Mouse (Mus musculus) ES-Bruce4 (cell line): ENCODE results near the gene Acsl1. TPM values are rescaled to one million over a fixed set of nuclear protein-coding genes. Genes with fewer than 3 reads are reported as not detected.

ENCODE experiments used
- H3K27ac ChIP-seq: 2 replicates; pipeline ENCODE4 v1.5.1; 2012; ENCODE audit warnings: low read length, inconsistent platforms; ENCODE audit not compliant: insufficient read depth
- H3K27me3 ChIP-seq: 2 replicates; pipeline ENCODE4 v1.6.1; 2012; ENCODE audit warnings: mild to moderate bottlenecking, low read length, inconsistent platforms; ENCODE audit not compliant: control insufficient read depth, poor library complexity, insufficient read depth, severe bottlenecking
- H3K36me3 ChIP-seq: 2 replicates; pipeline ENCODE4 v1.6.1; 2012; ENCODE audit warnings: inconsistent platforms, mild to moderate bottlenecking, low read length, moderate library complexity; ENCODE audit not compliant: control insufficient read depth, poor library complexity, insufficient read depth, severe bottlenecking
- H3K4me1 ChIP-seq: one replicate; pipeline ENCODE4 v1.8.1; 2011; ENCODE audit warnings: low read length; ENCODE audit not compliant: control insufficient read depth, insufficient read depth
- H3K4me3 ChIP-seq: 2 replicates; pipeline ENCODE4 v1.5.1; 2011; ENCODE audit warnings: low read depth, mild to moderate bottlenecking, low read length
- H3K9ac ChIP-seq: 2 replicates; pipeline ENCODE4 v1.6.1; 2012; ENCODE audit warnings: low read depth, mild to moderate bottlenecking, inconsistent platforms; ENCODE audit not compliant: poor library complexity, severe bottlenecking
- H3K9me3 ChIP-seq: replicated peaks from 2 replicates; pipeline ENCODE4 v1.6.1; 2012; ENCODE audit warnings: mild to moderate bottlenecking, low read length, inconsistent platforms; ENCODE audit not compliant: control insufficient read depth, poor library complexity, insufficient read depth, severe bottlenecking
- CTCF ChIP-seq: IDR thresholded peaks from one replicate; pipeline ENCODE4 v1.8.1; 2011; ENCODE audit warnings: low read depth, low read length
- EP300 ChIP-seq: IDR thresholded peaks from 2 replicates; pipeline ENCODE4 v1.6.1; 2011; ENCODE audit warnings: low read depth, low read length; ENCODE audit not compliant: insufficient read depth
- POLR2A ChIP-seq: IDR thresholded peaks from one replicate; pipeline ENCODE4 v1.8.1; 2011; ENCODE audit warnings: low read length; ENCODE audit not compliant: insufficient read depth
- polyA plus RNA-seq: library from polyadenylated mRNA; stranded (reverse); fragments of >200 nt; gene quantifications from 2 replicates; pipeline ENCODE4 v1.2.4, GENCODE M21; 2011; ENCODE audit warnings: low read depth; ENCODE audit not compliant: missing spikeins, insufficient read depth, insufficient read length

Acsl1 gene
- polyA plus RNA-seq, 1 experiment, result 18.8 TPM

DNA sequence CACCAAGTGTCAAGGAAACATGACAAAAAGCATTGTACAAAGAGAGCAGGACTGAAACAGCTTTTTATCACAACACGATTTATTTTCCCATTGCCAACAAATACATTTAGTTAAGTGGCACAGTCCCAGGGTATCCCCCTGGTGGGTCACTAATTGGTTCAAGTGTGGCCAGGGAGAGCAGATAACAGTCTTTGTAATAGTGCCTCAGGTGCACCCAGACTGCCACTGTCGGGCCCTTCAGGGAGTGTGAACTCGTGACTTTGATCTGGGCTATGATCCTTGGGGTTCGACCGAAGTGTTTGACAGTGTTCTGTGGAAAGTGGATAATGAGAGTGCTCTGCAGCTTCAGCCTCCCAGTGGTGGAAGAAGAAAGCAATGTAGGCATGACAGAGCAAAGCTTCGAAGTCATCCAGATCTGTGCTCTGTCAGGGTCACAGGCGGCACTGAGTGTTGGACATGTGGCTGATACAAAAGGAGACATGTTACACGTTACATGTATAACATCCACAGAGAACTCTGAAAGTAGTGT lies 21.1 kb upstream of the Acsl1 start:
- TF ChIP-seq POLR2A (no peak), CTCF (no peak), EP300 (no peak)
- Histone ChIP-seq H3K36me3 (no peaks in the 10 kb centered on the region), H3K9ac (no peak overlapping the region), H3K4me1 (peaks cover 6% of the 10 kb centered on the region), H3K27ac (no peak overlapping the region), H3K27me3 (no peaks in the 10 kb centered on the region), H3K4me3 (no peak overlapping the region), H3K9me3 (peaks cover 9% of the 10 kb centered on the region)

DNA sequence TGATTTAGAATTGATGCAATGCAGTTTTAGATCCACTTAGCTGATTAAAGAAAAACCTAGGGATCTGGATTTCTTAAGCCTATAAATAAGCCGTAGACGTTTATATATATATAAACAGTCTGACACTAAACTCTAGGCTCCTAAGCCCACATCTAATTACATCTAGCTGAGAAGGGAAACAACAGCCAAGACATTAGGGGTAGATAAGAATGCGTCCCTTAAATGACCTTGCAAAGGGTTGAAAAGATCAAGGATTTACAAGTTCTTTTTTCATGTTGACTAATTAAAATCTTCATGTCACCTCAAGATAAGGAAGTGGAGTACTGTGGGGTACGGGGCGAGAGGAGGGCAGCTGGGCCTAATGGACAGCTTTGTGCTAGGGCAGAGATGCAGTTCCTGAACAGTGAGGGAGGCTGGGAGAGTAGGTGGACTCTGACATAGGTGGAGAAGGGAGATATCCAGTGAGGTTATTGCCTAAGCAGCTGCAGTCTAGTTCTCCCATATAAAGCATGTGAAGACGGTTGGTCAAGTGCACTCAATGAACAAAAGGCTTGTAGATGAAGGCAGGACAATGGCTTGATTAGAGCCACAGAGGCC lies 12.5 kb upstream of the Acsl1 start:
- peaks cover 16% of the 10 kb centered on the region for H3K9me3 ChIP-seq
- H3K27ac ChIP-seq, result no peak overlapping the region
- no peak overlapping the region for H3K9ac ChIP-seq
- H3K4me3 ChIP-seq, result no peak overlapping the region
- H3K36me3 ChIP-seq, result no peaks in the 10 kb centered on the region
- no peaks in the 10 kb centered on the region for H3K4me1 ChIP-seq
- no peak for TF ChIP-seq EP300
- no peak for TF ChIP-seq POLR2A
- no peak for TF ChIP-seq CTCF
- no peaks in the 10 kb centered on the region for H3K27me3 ChIP-seq

DNA sequence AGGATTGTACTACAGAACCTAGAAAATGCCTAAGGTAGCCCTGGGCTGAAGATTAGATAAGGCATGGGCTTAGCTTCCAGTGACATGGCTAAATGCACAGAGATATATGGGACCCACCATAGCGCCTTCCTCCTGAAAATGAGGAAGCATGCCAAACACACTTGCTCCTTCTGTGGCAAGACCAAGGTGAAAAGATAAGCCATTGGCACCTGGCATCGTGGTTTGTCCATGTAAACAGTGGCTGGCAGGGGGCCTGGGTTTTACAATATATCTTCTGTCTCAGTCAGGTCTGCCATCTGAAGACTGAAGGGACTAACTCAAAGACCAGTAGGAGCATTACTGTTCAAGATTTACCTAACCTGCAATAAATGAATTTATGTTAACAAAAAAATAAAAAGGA lies 2.4 kb upstream of the Acsl1 start:
- Histone ChIP-seq H3K4me3 (no peak overlapping the region), H3K9ac (no peak overlapping the region), H3K27ac (no peak overlapping the region), H3K36me3 (no peaks in the 10 kb centered on the region), H3K27me3 (no peaks in the 10 kb centered on the region), H3K4me1 (no peaks in the 10 kb centered on the region), H3K9me3 (no peaks in the 10 kb centered on the region)
- no peak for TF ChIP-seq CTCF
- TF ChIP-seq EP300, result no peak
- TF ChIP-seq POLR2A, result no peak

DNA sequence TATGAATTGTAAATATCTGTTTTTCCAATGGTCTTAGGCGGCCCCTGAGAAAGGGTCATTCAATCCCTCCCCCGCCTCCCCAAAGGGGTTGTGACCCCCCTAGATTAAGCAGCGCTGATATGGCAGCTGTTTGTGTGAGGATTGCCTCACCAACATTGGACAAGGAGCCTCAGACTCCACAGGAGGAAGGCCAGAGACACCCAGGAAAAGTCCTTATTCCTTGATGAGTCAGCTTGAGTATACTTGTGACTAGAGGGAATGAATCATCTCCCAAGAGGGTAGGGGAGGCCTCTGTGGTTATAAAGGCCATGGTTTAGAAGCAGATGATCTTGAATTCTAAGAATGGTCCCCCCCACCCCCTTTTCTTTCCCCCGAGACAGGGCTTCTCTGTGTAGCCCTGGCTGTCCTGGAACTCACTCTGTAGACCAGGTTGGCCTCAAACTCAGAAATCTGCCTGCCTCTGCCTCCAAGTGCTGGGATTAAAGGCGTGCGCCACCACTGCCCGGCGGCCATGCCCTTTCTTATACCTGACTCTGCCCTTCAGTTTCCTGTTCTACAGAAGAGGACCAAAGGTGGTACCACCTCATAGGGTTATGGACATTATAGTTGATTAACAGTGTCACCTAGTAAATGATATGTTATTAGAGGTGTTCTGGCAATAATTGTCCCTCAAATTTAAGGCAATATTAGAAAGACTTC lies 1.6 kb upstream of the Acsl1 start:
- Histone ChIP-seq H3K4me1 (no peaks in the 10 kb centered on the region), H3K27me3 (no peaks in the 10 kb centered on the region), H3K9ac (no peak overlapping the region), H3K9me3 (no peaks in the 10 kb centered on the region), H3K4me3 (no peak overlapping the region), H3K36me3 (no peaks in the 10 kb centered on the region), H3K27ac (no peak overlapping the region)
- TF ChIP-seq CTCF, result no peak
- TF ChIP-seq EP300, result no peak
- no peak for TF ChIP-seq POLR2A

DNA sequence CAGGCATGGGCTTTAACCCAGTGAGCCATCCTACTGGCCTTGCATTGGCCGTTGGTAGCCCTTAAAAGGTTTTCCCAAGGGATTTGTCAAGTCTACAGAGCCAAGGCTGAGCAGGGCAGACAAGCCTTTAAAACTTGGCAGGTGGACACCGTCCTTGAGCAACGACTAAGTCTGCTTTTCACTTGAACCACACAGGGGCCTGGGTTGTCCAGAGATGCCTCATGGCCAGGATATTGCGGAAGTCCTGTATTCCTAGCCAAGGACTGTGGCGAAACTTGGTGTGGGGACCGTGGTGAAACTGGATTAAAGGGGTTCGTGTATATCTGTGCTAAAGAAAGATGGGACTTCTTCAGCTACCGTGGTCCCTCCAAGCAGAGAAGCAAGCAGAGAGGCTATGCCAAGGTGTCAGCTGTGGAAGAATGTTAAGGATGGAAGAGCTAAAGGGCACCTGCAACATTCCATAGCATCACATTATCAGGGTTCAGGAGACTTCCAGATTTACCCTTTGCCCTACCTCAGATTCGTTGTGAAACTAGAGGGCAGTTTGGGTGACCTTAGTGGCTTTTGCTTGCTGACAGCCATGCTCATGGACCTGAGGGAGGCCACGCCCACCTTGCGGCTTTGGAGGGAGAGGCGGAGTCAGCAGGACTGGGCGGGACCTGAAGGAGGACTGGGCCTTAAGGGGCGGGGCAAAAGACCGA lies 596 bp upstream of the Acsl1 start:
- no peak overlapping the region for H3K4me3 ChIP-seq

More for the DNA sequence above, 596 bp upstream of the Acsl1 start:
- H3K9me3 ChIP-seq, result no peaks in the 10 kb centered on the region
- no peak overlapping the region for H3K9ac ChIP-seq
- H3K4me1 ChIP-seq, result no peaks in the 10 kb centered on the region
- H3K27me3 ChIP-seq, result no peaks in the 10 kb centered on the region
- TF ChIP-seq POLR2A (no peak), CTCF (no peak), EP300 (no peak)
- H3K36me3 ChIP-seq, result no peaks in the 10 kb centered on the region
- H3K27ac ChIP-seq, result no peak overlapping the region
